Mouse (Mus musculus) lung, embryonic 16.5 days (tissue): ENCODE data around the gene Cd82. TPM values are rescaled to one million over a fixed set of nuclear protein-coding genes. Genes with fewer than 3 reads are reported as not detected.

ENCODE experiments used
- ATAC-seq: fragments of 200-750 bp; cut with Nextera tagmentation; 2 replicates; pipeline ENCODE4 v1.8.0; 2017; ENCODE audit warnings: low read depth, mild to moderate bottlenecking, moderate library complexity
- H3K27ac ChIP-seq: fragments of 300-500 bp; sonication (generic); 2 replicates; pipeline ENCODE4 v1.5.1; 2014; ENCODE audit warnings: mild to moderate bottlenecking, control low read depth, low read length
- H3K27me3 ChIP-seq: fragments of 300-500 bp; sonication (generic); 2 replicates; pipeline ENCODE4 v1.6.1; 2014; ENCODE audit warnings: low read depth, low read length, mixed read lengths; ENCODE audit not compliant: control insufficient read depth, insufficient read depth
- H3K36me3 ChIP-seq: fragments of 300-500 bp; sonication (generic); 2 replicates; pipeline ENCODE4 v1.6.1; 2014; ENCODE audit warnings: low read length; ENCODE audit not compliant: control insufficient read depth, insufficient read depth
- H3K4me1 ChIP-seq: fragments of 300-500 bp; sonication (generic); replicated peaks from 2 replicates; pipeline ENCODE4 v1.6.1; 2014; ENCODE audit warnings: low read length, mixed read lengths; ENCODE audit not compliant: control insufficient read depth, insufficient read depth
- H3K4me2 ChIP-seq: fragments of 300-500 bp; sonication (generic); 2 replicates; pipeline ENCODE4 v1.6.1; 2014; ENCODE audit warnings: low read depth, low read length, control low read depth
- H3K4me3 ChIP-seq: fragments of 300-500 bp; sonication (generic); 2 replicates; pipeline ENCODE4 v1.5.1; 2014; ENCODE audit warnings: mild to moderate bottlenecking, low read length, control low read depth
- H3K9ac ChIP-seq: fragments of 300-500 bp; sonication (generic); 2 replicates; pipeline ENCODE4 v1.6.1; 2014; ENCODE audit warnings: low read length, control low read depth
- H3K9me3 ChIP-seq: fragments of 300-500 bp; sonication (generic); 2 replicates; pipeline ENCODE4 v1.6.1; 2016; ENCODE audit warnings: low read length; ENCODE audit not compliant: control insufficient read depth
- WGBS: fragments of 180-500 bp; shearing (Covaris S2); extraction: QIAGEN DNeasy Blood & Tissue Kit; methylation state at CpG from one replicate; pipeline ENCODE4 v1.1.7; 2014; 5-methylcytosine and 5-hydroxymethylcytosine counted together
- microRNA-seq: library from miRNA; unstranded; fragments of <30 nt; microRNA quantifications from one replicate; pipeline ENCODE4, GENCODE M21; 2016
- polyA plus RNA-seq: library from polyadenylated mRNA; unstranded; fragments of >200 nt; fragmentation: Nextera tagmentation; extraction: Ambion mirVana; gene quantifications from 2 replicates; pipeline ENCODE4 v1.2.1, GENCODE M21; 2015

The Cd82 gene
- polyA plus RNA-seq, 1 experiment from 2014 or later, result 63.6 TPM

DNA sequence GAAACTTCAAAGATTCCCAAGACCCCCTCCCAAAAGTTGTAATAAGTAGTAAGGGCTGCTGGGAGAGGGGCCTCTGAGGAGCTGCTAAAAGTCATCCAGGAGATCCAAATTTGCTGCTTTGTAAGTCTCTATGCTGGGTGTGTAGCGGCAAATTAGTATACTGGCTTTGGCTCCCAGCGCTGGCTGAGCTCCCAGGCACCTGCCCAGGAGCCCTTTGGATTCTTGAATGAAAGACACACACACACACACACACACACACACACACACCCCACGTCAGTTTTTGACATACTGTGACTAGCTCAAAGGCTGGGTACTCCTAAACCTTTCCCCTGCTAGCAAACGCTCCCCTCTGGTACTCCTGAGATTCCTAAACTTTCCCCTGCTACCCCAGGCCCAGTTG lies 76.0 kb downstream of the Cd82 start:
- H3K9ac ChIP-seq, result no peak overlapping the region
- 0 out of 2 replicates have a peak, but pooled peaks cover 5% of the 10 kb centered on the region for H3K4me1 ChIP-seq
- no peaks in the 10 kb centered on the region for H3K36me3 ChIP-seq
- 64% methylated on average over 4 of the region's 4 CpGs for WGBS
- no peak overlapping the region for H3K4me2 ChIP-seq
- no peaks in the 10 kb centered on the region for H3K9me3 ChIP-seq
- H3K4me3 ChIP-seq, result no peak overlapping the region
- ATAC-seq, result no peak
- H3K27me3 ChIP-seq, result no peaks in the 10 kb centered on the region
- H3K27ac ChIP-seq, result no peak overlapping the region

DNA sequence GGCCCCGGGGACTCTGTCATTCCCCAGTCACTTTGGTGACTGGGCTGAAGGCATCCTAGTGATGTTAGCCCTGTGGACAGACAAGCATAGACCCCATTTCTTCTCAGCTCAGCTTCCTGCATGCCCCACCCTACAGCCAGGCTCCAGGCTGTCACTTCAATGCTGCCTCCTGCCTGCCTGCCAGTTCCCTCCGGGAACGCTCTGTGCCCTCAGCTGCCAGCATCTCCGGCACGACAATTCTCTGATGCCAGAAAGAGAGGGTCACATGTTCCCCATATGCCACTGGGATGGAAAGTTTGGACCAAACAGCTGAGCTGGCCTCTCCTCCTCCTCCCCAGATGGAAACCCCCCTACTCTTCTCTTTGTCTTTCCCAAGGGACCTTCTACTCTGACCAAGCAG lies 79.1 kb downstream of the Cd82 start:
- H3K4me2 ChIP-seq, result no peak overlapping the region
- no peaks in the 10 kb centered on the region for H3K9me3 ChIP-seq
- no peak overlapping the region for H3K27ac ChIP-seq
- 73% methylated on average over 5 of the region's 5 CpGs for WGBS
- H3K36me3 ChIP-seq, result no peaks in the 10 kb centered on the region
- no peak overlapping the region for H3K9ac ChIP-seq
- H3K4me1 ChIP-seq, result 0 out of 2 replicates have a peak, but pooled peaks cover 5% of the 10 kb centered on the region
- no peaks in the 10 kb centered on the region for H3K27me3 ChIP-seq
- ATAC-seq, result no peak
- no peak overlapping the region for H3K4me3 ChIP-seq

DNA sequence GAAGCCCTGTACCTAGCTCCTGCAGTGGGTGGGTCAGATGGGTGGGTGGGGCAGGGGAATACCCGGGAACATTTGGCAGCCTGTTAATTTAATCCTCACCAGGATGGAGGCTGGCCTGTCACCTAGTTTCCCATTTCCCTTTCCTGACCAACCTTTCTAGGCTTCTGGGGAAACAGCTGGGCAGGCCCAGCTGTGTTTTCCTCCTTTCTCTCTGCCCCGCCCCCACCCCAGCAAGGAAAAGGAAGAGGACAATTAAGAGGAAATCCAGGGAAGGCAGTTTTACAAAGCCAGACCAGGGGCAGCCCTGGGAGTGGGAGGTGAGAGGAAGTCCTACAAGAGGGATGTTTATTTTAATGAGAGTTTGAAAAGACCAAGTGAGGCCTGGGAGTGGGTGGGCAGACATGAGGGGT lies 82.3 kb downstream of the Cd82 start:
- Histone ChIP-seq H3K9ac (no peak overlapping the region), H3K27ac (peak overlapping the region; percentile 29; the same call in 1 of the 2 replicates), H3K36me3 (no peaks in the 10 kb centered on the region), H3K4me1 (0 out of 2 replicates have a peak, but pooled peaks cover 5% of the 10 kb centered on the region), H3K9me3 (no peaks in the 10 kb centered on the region), H3K4me2 (no peak overlapping the region), H3K27me3 (no peaks in the 10 kb centered on the region), H3K4me3 (no peak overlapping the region)
- ATAC-seq, result peak; percentile 77
- 41% methylated on average over 2 of the region's 2 CpGs for WGBS

DNA sequence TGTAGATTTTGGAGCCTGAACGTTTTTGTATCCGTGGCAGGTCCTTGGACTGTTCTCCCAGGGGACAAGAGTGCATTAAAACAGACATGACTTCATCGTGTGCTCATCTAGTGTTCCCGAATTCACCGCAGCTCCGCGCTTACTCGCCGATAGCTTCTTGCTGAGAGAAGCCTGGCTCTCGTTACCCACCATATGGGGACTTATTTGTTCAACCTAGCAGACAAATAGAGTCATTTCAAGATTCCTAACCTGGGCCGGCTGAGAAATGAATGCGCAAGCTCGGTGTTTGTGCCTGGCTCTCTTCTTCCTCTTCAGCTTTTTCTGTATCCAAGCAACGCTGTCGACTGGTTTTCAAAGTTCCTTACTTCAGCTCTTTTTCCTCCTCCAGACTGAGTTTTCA lies 85.1 kb downstream of the Cd82 start:
- H3K27ac ChIP-seq, result no peak overlapping the region
- no peak for ATAC-seq
- H3K9me3 ChIP-seq, result no peaks in the 10 kb centered on the region
- no peak overlapping the region for H3K9ac ChIP-seq
- H3K36me3 ChIP-seq, result no peaks in the 10 kb centered on the region
- no peaks in the 10 kb centered on the region for H3K27me3 ChIP-seq
- WGBS, result 50% methylated on average over 15 of the region's 15 CpGs
- H3K4me2 ChIP-seq, result no peak overlapping the region
- H3K4me1 ChIP-seq, result 0 out of 2 replicates have a peak, but pooled peaks cover 5% of the 10 kb centered on the region
- H3K4me3 ChIP-seq, result no peak overlapping the region

DNA sequence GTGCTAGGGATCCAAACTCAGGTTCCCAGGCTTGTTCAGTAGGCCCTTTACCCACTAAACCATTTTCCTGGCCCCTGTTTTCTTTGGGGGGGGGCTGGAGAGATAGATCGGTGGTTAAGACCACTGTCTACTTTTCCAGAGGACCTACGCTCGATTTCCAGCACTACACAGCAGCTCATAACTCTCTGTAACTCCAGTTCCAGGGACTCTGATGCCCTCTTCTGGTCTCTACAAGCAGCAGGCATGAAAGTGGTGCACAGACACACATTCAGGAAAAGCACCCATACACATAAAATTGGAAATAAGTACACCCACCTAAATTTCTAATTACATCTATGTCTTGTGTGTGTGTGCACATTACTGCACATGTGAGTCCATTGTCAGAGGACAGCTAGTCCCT lies 85.8 kb downstream of the Cd82 start:
- Histone ChIP-seq H3K9ac (no peak overlapping the region), H3K36me3 (no peaks in the 10 kb centered on the region), H3K27me3 (no peaks in the 10 kb centered on the region), H3K4me2 (no peak overlapping the region), H3K9me3 (no peaks in the 10 kb centered on the region), H3K4me3 (no peak overlapping the region), H3K4me1 (0 out of 2 replicates have a peak, but pooled peaks cover 5% of the 10 kb centered on the region), H3K27ac (no peak overlapping the region)
- ATAC-seq, result no peak
- 94% methylated on average over 3 of the region's 3 CpGs for whole genome bisulfite sequencing

DNA sequence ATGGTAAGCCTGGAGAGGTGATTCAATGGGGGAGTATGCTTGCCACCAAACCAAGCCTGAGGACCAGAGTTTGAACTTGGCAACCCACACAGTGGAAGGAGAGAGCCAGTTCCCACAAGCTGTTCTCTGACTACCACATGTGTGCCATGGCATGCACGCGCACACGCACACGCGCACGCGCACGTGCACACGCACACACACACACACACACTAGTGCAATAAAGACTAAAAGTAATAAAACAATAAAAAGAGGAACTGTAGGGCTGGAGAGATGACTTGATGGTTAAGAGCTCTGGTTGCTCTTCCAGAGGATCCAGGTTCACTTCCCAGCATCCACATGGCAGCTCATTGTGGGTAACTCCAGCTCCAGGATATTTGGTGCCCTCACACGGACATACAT lies 90.1 kb downstream of the Cd82 start:
- Histone ChIP-seq H3K27ac (no peak overlapping the region), H3K4me3 (no peak overlapping the region), H3K9me3 (no peaks in the 10 kb centered on the region), H3K9ac (no peak overlapping the region), H3K4me2 (no peak overlapping the region), H3K36me3 (no peaks in the 10 kb centered on the region), H3K27me3 (no peaks in the 10 kb centered on the region), H3K4me1 (no peaks in the 10 kb centered on the region)
- no peak for ATAC-seq
- WGBS, result 95% methylated on average over 10 of the region's 10 CpGs

DNA sequence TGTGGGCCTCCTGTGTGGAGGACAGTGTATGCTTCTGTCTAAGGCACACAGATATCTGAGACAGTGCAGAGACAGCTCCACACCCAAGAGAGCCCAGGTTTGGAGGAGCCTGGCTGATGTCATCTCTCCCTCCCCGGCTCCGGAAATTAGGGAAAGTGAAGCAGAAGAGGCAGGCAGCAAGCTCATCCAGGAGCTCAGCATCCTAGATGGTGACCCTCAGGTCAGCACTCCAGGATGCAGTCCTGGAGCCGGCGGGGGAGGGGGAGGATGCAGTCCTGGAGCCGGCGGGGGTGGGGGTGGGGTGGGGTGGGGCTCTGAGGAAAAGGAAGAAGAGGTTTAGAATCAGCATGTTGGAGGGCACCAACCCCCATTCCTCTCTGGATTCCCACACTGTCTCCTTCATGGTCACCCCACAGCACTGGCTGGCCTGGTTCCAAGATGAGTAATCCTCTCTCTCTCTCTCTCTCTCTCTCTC lies 90.8 kb downstream of the Cd82 start:
- H3K27ac ChIP-seq, result peak overlapping the region; percentile 18

More for the DNA sequence above, 90.8 kb downstream of the Cd82 start:
- no peaks in the 10 kb centered on the region for H3K9me3 ChIP-seq
- H3K4me1 ChIP-seq, result no peaks in the 10 kb centered on the region
- H3K9ac ChIP-seq, result no peak overlapping the region
- peak; percentile 56; the same call in 1 of the 2 replicates for ATAC-seq
- 2% methylated on average over 4 of the region's 6 CpGs for WGBS
- no peak overlapping the region for H3K4me3 ChIP-seq
- no peaks in the 10 kb centered on the region for H3K27me3 ChIP-seq
- H3K36me3 ChIP-seq, result no peaks in the 10 kb centered on the region
- no peak overlapping the region for H3K4me2 ChIP-seq

Small RNAs within 50 kb of the gene (microRNA-seq; reads per million reads assigned to microRNA genes)
- not detected for gene Mir7001

Other genes starting within 250 kb of the Cd82 start
- gene Tspan18, start 128.6 kb downstream of the Cd82 start, polyA plus RNA-seq, result 24.8 and 29.7 TPM in 2 replicates
- not detected in 2 replicates for gene Gm10803, start 97.4 kb upstream of the Cd82 start, polyA plus RNA-seq
- 0.03 TPM in 1 of 2 replicates, not detected in the other for gene Alx4, start 179.2 kb upstream of the Cd82 start, polyA plus RNA-seq